Mouse (Mus musculus): ENCODE results near the gene Fgd2.

The Fgd2 gene

DNA sequence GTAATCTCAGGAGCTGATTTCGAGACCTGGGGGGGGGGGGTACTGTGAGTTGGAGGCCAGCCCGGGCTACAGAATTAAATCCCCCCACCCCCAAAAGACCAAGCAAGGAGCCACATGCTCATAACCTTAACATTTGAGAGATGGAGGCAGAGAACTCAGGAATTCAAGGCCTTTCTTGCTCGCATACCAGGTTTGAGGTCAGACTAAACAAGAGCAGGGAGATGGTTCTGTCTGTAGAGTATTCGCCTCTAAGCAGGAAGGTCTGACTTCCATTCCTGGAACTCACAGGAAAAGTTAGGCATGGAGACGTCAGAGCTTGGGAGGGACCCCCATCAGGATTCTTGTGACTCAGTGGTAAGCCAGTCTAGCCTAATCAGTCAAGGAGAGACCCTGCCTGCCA lies 39.3 kb downstream of the Fgd2 start:
- DNase-seq, result no peak

DNA sequence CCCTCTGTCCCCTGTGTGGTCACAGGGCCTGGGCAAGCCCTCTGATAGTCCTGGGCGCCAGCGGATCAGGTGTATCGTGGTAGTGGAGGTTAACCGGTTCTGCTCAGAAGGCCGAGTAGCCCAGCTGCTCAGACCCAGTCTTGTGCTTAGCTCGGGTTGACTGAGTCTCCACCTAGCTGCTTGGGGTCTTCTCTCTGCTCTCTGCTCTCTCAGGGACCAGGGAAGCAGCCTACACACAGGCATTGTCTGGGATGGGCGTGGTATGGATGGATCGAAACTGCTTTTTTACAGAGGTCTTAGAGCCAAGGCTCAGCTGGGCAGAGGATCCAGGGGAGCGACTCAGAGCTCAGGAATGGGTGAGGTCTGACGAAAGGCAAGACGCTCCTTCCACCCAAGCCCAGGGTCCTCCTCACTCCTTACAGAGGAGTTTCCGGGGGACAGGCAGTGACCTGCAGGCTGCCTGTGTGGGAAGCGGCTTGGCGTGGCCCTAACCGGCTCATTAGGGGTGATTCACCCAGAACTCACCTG lies 41.1 kb downstream of the Fgd2 start:
- DNase-seq, result no peak

DNA sequence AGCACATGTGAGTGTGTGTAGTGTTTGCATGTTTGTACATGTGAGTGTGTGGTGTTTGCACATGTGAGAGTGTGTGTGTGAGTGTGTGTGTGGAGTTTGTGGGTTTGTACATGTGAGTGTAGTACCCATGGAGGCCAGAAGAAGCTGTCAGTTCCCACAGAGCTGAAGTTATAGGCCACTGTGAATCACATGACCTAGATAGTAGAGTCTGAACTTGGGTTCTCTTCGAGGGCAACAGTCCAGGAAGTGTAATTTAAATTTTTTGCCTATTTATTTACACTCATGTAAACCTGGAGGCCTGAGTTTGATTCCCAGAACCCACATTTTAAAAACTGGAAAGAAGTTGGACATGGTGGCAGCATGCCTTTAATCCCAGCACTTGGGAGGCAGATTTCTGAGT lies 42.5 kb downstream of the Fgd2 start:
- DNase-seq, result no peak

DNA sequence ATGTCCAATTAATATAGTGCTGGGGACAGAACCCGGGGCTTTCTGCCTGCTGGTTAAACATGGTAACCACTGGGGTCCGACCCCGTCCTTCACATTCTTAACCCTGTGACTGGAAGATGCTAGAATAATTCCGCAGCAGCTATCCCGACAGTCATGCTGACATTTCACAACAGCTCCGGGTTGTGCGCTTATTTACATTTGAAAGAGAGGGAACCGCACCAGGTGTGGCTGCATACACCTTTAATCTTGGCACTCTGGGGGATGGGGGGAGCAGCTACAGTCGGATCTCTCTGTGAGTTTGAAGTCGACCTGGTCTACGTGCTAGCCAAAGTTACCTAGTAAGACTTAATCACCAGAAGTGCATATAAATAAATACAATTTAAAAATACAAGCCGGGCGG lies 44.8 kb downstream of the Fgd2 start:
- no peak for DNase-seq

DNA sequence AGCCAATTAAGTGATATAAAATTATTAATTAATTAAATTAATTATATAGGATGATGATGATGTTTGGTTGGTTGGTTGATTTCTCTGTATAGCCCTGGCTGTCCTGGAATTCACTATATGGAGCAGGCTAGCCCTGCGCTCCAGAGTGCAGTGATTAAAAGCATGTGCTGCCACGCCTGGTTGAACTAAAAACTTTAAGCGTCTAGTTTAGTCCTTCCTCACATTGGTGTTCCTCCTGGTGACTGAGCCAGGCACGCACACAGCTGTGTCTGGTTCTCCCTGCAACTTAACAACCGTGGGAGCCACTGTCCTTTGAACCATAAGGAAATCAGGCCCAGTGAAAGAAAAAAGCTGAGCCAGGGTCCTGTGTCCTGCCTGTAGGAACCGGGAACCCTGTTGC lies 45.4 kb downstream of the Fgd2 start:
- DNase-seq, result no peak

DNA sequence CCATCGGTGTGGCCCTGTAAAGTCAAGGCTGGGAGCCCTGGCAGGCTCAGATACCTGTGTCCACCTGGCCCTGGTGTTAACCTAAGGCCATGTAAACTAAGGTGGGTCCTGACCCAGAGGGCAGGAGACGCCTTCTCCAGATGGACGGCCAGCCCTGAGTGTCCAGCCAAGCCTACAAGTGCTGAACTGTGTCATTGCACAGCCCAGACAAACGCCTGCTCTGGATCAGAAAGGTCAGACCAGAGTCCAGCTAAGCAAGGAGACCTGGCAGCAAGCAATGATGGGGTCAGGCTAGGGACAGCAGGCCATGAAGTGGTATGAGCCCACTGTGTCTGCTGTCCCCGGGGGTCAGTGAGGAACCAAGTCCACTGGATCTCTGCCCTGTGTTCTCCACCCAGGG lies 46.7 kb downstream of the Fgd2 start:
- no peak for DNase-seq

DNA sequence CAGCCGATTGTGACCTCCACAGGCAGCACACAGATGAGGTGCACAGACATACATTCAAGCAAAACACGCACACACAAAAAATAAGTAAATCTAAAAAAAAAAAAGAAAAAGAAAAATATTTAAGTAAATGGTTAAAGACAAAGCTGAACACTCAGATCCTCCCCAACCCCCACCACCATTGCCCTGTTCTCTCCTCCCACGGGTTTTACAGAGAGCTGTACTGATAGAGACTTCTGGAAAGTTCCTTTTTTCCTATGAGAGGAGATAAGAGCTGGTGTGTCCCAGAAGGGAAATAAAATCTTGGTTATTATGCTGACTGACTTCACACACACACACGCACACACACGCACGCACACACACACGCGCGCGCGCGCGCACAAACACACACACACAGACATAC lies 47.6 kb downstream of the Fgd2 start:
- no peak for DNase-seq

DNA sequence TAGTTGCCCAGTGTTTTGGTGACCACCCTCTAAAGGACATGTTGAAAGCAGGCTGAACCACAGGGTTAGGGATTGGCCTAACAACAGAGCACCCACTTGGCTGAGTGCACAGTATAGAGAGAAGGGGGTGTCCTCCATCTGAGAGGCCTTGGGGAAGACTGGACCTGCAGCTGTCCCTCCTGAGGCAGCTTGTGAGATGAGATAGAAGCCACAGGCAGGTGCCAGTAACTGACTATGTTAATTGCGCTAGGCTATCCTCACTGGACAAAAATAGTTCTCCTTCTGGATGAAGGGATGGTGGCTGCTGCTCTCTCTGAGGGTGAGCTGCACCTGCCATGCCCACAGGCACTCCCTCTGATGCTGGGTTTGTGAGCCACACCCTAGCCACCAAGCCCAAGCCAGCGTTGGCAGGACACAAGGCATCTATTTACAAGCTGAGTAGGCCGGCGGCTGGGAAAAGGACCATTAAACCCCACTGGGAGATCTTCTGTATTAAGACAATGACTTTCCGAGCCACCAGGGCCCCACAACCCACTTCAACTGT lies 49.2 kb downstream of the Fgd2 start:
- no peak for DNase-seq

DNA sequence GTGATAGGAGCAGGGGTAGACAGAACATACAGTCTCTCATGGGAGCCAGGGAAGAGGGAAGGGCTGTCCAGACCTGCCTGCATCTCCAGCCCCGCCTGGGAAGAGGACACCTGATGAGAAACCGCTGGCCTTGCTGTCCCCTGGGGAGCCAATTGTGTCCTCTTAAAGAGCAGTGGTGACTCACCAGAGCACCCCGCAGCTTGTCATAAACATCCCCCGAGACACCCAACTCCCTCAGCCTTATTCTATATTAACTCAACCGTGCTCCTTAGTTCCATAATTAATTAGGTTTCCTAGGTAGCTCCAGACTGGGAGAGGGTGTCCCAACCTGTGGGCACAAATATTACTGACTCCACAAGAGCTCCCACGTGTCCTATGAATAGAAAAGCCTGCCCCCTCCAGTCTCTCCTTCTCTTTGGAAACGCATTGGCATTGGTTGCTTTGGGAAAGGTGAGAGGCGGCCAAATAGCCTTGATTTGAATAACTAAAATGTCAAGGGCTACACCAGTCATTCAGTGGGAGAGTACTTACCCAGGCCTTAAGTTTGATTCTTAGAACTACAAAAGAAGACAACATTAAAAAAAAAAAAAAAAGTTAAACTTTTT lies 51.2 kb downstream of the Fgd2 start:
- DNase-seq, result no peak

DNA sequence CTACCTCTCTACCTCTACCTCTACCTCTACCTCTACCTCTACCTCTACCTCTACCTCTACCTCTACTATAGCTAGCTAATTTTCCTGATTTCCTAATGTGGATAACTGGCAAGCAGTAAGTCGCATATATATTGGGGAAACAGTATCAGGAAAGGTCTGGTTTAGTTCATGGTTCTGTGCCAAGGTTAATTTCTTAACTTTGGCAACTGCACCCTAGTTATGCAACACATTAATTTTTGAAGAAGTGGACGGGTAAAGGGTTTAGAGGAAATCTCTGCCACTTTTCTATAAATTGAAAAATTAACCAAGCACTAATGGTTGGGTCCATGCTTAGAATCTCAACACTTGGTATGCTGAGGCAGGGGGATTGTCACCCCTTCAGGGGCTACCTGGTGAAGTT lies 53.9 kb downstream of the Fgd2 start:
- no peak for DNase-seq

DNA sequence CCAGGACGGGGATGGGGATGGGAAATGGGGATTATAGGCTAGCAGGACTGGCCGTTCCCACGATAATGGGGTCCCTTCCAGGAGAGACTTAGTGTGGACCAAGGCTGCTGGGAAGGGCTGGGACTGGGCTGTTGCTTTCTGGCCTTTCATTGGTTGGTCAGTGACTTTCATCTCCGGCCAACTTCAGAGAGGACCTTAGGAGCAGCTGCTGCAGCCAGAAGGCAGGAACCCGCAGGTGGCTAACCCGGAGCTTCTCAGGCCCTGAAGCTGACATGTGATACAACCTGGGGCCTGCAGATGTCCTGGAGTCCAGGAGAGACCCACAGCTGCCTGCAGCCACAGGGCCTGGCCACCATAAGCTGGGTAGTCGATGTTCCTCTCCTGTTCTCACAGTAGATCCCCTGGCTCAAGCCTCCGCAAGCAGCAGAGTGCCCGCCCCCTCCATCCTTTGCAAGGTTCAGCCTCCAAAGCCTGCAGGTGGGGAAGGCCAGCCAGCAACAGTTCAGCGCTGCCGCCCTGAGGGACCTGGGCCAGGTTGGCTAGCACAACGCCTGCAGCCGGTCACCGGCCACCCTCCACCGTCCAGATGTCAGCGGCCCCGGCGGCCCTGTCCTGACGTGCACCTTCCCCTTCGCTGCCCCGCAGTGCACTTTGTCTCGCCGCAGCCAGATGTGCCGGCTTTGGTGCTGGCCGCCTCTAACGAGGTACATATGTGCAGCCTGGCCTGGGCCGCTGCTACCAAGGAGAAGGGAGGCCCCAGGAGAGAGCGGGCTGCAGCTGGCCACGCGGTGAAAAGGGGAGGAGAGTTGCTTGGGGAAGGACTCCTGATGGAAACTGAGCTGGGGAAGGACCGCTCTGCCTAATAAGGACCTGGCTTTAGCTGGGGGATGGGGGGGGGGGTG lies 55.3 kb downstream of the Fgd2 start:
- no peak for DNase-seq

DNA sequence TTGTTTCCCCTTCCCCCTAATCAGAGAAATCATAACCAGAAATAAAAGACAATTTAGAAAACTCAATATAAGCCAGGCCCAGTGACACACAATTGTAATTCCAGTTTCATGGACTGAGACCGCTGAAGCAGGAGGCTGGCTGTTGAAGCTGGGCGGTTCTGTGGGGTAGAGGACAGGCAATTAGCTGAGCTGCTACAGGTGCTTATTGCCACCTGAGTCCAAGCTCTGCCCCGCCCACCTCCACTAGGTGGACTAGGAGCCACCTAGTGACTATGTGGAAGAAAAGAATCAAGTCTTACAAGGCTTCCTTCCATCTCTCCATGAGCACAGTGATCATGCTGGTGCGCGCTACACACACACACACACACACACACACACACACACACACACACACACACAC lies 56.0 kb downstream of the Fgd2 start:
- DNase-seq, result no peak

DNA sequence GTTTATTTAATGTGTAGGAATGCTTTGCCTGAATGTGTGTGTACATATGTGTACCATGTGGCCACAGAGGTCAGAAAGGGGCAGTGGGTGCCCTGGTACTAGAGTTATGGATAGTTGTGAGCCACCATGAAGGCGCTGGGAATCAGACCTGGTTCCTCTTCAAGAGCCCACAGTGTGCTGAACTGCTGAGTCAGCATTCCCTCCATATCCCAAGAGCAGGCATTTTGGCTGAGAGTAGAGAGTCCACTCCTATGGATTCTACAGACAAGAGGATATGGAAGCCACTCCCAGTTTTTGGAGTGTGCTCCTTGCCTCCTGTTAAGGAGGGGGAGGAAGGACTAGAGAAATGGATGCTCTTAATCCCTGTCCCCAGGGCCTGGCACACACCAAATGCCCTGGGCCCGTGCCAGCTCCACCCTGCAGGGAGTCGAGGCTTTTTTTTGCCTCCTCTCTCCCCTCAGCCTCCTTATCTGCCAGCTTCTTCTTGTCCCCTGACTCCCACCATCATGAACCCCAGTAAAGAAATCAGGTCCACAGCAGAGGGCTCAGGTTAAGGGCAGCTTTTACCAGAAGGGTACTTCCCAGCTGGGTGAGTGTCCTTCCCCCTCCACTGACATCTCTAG lies 58.2 kb downstream of the Fgd2 start:
- DNase-seq, result no peak

DNA sequence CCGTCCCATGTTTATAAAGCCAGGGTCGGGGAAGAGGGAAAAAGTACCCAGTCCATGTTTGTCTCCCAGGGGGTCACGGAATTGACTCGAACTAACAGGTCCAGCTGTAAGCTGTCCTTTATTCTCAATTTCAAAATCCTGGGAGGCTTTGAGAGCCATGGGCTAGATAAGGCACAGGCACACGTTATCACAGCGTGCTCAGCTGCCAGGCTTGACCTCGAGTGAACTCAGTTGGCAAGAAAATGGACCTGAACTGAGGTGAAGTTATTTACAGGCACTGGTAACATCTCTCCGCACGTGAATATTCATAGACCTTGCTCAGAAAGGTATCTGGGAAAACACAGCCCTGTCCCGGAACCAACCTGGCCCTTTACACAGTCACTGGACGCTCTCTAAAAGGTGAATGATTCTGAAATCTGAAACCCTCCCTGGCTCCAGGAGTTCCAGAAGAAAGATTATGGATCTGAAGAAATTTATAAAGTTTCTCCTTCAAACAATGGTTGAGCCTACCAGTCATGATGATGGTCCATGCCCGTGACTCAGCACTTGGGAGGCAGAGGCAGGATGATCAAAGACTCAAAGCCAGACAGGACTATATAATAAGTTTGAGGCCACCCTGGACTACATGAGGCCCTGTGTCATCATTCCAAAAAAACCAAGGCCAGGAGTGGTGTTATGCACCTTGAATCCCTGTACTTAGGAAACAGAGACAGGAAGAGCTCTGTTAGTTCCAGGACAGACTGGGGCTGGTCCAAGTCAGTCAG lies 59.4 kb downstream of the Fgd2 start:
- DNase-seq, result no peak

DNA sequence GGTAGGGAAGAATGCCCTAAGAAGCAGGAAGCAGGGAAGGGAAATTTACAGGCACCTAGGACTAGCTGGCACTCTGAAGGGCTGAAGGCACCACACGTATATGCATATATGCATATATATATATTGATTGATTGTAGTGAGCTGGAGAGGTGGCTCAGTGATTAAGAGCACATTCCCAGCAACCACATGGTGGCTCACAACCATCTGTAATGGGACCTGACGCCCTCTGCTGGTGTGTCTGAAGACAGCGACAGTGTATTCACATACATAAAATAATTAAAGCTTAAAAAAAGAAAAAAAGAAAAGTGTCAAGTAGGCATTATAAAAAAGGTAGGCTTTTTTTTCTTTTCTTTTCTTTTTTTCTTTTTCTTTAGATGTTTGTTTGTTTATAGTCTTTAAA lies 60.6 kb downstream of the Fgd2 start:
- DNase-seq, result no peak

DNA sequence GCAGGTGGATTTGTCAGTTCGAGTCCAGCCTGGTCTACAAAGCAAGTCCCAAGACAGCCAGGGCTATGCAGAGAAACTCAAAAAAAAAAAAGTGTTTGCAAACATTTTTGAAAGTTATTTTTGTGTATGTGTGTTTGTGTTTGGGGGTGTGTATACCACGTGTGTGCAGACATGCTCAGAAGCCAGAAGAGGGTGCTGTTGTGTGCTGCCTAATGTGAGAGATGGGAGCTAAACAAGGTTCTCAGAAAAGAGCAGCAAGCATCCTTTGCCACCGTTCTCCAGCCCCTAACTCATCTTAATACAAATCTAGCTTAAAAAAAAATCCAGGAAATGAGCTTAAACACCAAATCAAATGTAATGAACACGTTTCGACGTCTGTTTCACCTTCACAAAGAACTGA lies 61.6 kb downstream of the Fgd2 start:
- DNase-seq, result no peak

DNA sequence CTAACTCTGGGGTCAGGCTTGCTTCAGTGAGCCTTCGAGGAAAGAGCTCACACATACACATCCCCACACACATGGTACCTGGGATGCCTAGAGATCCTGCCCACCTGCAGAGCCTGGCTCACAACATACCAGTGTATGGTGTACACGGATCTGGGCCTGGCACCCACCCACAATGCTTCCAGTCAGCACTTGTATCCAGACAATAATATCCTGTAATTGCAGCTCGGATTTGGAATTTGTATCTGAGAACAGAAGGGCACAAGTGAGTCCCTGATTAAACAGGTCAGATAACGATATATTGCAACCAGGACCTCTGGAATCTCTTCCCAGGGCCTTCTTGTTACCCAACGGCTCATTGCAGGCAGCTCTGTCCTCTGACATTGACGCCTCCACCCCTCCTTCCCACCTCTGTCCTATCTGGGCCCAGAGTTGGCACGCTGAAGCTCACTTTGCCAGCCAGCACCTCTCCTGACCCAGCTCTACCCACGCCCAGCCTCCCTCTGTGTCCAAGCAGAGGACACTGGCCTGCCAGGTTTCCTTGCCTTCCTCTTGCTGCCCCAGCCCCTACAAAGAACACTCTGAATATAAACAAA lies 62.3 kb downstream of the Fgd2 start:
- DNase-seq, result no peak

DNA sequence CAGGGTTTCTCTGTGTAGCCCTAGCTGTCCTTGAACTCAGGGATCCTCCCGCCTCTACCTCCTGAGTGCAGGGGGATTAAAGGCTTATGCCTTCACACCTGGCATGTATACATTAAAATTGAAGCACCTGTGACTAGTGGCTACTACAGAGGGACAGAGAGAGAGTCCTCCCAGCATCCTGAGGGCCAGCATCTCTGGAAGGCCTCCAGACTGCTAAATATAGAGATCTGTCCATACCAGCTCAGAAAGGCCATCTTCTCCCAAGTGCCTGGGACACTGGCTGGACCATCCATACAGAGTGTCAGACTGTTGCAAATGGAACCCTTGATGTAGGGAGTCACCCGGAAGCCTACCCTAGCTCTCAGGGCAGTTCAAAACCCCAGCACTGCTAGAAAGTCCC lies 63.3 kb downstream of the Fgd2 start:
- DNase-seq, result no peak

DNA sequence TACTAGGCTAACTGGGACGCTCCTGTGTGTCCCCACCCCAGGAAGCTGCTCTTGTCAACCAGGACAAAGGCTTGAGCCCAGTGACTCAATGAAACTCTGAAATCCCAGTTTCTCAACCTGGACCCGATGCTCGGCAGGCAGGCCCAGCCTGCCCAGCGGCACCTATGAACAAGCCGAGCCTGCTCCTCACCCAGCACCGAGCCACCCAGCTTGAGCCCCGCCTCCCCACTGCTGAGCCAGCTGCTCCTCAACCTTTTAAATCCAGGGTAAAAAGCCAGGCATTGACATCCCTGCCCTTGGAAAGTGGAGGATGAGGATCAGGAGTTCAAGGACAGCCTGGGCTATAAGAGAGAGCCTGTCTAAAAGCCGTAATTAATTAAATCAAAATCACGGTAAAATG lies 64.6 kb downstream of the Fgd2 start:
- no peak for DNase-seq

DNA sequence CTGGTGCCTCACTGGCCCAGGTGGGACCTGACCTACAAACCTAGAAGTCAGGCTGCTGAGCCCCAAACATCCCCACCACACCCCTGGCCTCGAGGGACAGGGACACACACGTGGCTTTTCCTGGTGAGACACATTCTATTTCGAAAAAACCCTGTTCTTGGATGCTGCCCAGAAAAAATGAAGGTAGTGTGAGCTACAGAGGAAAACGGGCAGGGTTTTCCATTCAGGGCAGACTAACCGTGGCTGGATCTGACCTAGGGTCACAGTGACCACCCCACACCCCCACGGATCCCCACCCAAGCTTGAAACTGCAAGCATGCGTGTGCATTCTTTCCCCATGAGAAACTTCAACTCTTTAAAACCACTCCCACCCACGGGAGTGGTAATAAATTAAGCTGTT lies 67.5 kb downstream of the Fgd2 start:
- DNase-seq, result no peak

DNA sequence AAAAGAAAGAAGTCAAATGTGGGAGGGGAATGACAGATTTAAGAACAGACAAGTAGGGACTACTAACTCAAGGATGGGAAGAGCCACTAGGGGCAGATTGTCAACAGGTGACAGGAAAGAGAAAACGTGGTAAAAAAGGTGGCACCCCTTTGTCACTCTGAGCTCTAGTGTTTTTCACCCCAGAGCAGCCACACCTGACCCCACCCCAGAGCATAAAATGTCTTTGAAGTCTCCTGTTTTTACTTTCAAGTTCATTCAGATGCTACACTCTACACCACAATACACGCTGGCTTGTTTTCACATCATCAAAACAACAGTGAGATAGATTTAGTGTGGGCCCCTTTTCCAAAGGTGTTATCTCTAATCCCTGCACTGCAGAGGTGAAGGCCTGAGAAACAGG lies 68.1 kb downstream of the Fgd2 start:
- no peak for DNase-seq

All from right cerebral cortex, postnatal 4 days (tissue).